Mouse (Mus musculus) natural killer cell, adult 2 months (primary cell): ENCODE measurements around the gene Slc22a16.
"Not testable (repeated sequence)": the region's sequence is repeated elsewhere in the genome, so short reads cannot be mapped to it uniquely, and the experiment has no call there.

Experiments
- DNase-seq, 2 experiments: peaks; one replicate each; pipeline ENCODE4 v3.0.0; 2022; ENCODE audit warnings: low spot score in 2 of 2

Slc22a16 gene

DNA sequence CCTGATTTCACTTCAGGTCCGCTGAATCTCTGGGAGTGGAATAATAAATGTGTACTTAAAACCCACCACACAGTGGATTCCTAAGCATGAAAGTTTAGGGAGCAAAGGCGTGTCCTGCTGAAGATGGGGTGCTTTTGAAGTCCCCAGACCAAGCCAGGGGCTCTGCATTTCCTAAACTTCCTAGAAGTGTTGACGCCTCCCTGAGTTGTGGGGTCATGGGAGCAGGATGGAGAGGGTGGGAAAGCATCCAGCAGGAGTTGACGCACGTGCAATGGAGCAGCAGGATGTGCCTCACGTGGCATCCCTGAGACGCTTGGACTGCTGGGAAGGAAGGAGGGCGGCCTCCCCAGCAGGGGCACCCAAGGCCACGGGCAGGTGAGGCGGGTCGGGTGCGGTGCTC, at the start of gene Slc22a16:
TSS of gene Slc22a16 (plus strand) at position 301 of the 400 bp plus-strand sequence.
- DNase-seq = no peak

DNA sequence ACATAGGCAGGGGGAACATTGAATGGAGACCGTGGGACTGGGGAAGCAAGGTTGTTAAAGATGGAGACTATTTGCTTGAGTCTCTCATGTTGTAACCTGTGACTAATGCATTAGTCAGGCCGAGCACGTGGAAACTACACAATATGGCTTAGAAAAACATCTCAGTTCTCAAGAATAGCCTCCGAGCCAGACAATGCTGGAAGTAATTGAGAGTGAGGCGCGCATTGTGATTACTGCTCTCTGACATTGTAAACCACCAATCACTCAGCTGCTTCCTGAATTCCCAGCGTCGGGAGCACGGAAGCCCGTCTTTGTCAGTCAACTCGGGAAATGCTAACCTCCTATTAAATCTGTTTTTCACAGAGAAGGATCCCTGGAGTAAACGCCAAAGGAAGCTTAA, 48.6 kb upstream of the Slc22a16 start:
- no peak for DNase-seq

DNA sequence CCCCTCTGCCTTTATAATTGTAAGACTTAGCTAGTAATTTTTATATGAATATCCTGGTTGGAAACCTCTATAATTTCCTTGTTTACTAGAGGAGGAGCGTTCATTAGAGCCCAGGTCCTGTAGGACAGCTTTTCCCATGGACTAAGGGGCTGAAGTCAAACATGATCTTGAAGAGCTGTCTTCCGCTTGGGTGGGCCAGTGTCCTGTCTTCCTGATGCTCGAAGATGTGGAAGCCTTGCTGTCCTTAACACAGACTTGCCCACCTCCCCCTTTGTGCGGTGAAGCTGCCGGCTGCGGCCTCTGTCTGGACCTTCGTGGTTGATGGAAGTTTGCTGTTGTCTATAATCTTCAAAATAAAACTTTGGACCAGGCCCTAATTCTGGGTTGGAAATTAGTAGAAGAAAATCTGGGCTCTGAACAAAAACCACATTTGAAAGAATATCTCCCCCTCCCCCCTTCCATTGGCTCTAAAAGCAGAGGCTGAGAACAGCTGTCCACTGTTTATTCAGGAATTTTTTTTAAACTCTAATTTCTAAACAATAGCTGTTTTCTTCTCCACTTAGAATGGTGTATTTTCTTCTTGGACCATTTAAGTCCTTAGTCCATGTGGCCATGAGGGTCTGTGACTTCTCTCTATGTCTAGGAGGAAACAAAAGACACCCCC, 46.7 kb upstream of the Slc22a16 start:
- DNase-seq = no peak

DNA sequence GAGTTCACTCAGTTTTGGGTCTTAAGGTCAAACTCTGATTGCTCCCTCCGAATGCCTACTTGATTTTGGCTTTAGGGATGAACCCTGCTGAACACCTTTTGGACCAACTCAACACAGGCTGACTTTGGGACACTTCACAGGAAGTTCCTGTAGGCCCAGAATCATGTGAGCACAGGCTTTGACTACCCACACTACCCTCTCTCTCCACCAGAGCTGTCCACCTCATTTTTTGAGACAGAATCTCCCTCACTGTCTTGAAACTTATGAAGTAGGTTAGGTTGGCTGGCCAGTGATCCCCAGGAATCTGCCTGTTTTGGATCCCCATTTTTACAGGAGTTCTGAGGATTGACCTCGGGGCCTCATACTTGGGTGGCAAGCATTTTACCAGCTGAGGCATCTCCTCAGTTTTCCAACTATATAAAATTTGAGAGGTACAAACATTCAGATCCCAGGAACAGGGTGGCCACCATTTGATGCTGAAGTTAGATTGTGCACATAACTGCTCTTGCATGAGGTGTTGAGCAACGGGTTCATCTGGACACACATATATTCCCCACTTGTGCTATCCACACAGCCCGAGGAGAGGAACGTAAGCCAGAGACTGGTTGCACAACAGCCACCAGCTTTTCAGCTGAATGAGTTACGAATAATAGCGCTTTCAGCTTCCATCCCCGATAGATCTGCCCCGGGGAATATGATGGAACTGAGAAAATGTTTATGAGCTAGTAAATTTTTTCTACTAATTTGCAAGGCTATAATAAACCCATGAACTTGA, 45.9 kb upstream of the Slc22a16 start:
- no peak for DNase-seq

DNA sequence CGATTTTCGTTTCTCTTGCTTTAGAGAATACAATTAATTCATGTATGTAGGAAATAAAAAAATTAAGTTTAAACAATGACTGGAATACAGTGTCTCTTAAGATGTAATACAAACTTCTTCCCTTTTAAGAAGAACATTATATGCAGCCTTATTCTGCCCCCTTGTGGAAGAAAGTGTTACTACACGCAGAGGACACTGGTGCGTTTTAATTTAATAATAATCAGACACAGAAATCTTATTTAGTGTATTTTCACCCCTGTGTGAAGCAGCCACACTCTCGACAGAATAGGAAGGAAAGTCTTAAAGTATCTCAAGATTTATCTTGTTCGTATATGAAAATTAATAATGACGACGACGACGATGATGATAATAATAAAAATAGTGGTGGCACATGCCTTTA, 45.1 kb upstream of the Slc22a16 start:
- peak; percentile 47 to 68 for DNase-seq

DNA sequence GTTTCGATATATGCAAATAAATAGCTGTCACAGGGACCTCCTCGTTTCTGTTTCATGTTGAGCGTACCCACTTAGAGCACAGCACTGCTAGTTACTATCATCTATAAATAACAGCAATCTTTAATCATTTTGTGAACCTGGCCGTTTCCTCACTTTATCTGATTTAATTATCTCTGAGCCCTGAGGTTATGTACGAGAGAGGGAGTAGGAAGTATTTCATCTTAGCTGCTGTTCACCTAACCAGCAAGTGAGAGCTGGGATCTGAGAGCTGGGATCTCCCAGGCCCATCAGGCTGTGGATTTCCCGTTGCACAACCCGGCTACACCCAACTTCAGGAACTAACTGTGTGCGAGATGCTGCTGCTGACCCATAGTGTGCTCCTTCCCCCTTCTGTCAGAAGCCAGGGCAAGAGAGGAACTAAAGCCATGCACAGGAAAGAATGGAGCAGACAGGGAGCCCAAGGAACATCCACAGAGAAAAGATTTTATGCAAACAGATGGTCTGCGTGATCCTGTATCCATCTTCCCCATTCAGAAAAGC, 44.5 kb upstream of the Slc22a16 start:
- DNase-seq = no peak

DNA sequence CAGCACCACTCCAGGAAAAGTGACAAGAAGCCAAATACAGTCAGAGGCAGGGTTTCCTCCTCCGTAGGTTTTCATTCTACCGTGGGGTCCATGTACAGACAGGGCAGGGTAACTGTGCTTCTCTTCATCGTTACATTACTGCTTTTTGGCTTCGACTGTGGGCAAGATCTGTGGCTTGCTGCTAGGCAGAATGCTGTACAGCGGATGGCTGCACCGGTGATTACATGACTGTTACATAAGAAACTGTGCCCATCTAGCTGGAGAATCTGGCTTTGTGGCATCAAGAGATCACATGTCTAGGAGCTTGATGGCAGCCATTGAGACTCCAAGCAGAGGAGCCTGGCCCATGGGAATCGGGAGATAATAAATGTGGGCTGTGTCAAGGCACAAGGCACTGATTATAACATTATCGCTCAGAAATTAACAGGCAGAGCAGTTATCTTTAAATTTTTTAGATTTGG, 43.8 kb upstream of the Slc22a16 start:
- no peak for DNase-seq

DNA sequence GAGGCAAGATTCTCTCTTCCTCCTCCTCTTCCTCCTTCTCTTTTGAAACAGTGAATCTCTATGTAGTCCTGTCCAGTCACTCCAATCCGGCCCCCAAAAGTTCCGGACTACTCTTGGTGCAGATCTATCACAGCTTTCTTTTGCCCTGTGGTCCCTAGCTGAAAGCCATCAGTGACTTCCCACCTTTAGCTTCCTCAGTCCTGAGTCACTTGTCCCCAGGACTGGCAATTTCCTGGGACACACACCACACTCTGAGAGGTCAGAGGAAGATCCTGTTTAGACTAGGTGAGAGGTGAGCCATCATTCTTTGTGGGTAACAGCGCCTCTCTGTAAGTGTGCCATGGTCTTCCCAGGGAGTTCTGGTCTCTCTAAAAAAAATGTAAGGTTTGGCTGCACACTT, 43.1 kb upstream of the Slc22a16 start:
- DNase-seq = no peak

DNA sequence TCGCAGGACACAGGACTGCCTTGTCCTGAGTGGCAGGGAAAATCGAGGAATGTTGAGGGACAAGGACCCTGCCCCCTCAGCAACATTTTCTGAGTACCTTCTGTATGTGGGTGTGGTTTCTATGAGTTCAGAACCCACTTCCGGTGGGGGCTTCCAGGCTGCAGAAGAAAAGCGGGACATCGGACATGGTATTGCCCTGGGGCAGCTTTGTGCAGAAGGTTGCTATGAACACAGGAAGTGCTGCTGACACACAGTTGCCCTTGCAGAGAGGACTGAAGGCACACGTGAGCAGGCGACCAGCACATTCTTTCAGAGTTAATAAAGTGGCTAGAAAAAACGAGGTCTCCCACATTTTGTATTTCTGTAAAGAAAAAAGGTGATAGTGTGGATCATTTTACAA, 42.6 kb upstream of the Slc22a16 start:
- DNase-seq = peak; percentile 63 to 70

DNA sequence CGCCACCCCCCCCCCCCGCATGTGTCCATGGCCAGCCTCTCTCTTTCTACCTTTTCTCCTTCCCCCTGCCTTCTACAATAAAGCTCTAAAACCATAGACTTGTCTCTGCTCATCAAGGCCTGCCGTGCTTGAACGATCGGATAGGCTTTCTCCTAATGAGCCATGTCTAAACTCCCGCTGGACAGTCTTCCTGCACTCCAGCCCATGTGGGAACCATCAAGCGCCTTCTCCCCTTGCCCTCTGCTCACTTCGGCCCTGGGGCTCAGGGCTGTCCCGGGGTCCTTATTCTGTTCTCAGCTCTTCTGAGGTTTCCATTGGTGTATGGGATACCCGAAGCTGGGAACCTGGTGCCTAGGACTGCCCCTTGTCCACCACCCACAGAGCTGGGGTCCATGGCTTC, 41.5 kb upstream of the Slc22a16 start:
- DNase-seq = no peak

DNA sequence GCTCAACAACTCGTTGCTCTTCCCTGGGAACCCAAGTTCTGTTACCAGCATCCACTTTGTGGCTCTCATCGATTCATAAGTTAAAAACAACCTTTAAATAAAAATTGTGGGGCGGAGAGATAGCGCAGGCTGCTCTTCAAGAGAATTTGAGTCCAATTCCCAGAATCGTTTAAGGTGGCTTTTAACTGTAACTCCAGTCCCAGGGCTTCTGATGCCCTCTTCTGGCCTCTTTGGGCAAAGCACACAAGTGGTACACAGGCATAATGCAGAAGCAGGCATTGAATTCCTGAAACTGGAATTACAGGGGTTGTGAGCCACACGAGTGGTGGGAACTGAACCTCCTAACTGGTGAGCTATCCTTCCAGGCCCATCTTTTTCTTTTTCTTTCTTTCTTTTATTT, 40.5 kb upstream of the Slc22a16 start:
- peak; percentile 40 to 64 for DNase-seq

DNA sequence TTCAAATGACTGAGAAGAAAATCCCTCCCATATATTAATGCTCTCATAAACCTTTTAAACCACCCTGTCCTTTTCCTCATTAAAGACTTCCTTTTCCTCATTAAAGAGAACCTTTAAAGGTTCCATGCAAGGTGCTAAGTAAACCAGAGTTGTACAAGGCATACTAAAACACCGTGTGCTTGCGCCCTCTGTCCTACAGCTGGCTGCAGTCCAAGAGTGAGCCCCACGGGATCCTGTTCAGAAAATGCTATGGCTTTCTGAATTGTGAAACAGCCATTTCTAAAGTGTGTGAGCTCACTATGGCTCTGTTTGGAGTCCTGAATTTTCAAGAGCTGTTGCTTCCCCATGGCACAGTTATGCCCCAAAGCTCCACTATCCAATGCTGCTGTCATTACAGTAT, 39.5 kb upstream of the Slc22a16 start:
- no peak for DNase-seq

DNA sequence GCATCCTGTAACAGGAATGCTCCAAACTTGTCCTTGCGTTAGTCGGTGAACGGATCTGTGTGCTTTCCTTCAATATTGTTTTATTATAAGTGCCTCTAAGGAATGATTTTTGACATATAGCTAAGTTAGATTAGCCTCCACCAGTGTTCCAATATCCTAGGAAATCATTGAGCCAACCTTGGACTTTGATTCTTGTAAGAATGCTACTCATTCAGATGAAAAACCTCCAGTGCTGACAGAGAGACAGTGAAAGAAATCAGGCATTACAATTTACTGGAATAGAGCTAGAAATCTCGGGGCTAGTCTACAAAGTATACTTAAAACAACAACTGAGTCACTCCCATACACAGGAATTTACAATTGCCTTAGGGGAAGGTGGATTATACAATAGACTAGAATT, 37.5 kb upstream of the Slc22a16 start:
- DNase-seq = not testable (repeated sequence)

DNA sequence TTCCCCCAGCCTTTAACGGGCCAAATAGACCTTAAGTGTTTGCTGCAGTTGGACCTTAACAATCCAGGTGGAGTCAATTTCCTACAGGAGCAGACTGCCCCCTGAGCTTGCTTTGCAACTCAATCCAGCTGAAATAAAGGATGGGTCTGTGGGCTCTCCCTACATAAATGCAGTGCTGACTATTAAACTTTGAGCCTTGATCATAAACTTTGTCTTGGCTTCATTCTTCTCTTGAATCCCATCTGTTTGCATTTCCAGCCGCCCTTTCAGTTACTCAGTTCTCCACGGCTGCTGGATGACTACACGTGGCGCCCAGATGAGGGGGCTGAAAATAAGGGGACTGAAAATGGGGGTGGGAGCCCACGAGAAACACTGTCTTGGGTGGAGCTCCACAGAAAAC, 28.8 kb upstream of the Slc22a16 start:
- no peak for DNase-seq

DNA sequence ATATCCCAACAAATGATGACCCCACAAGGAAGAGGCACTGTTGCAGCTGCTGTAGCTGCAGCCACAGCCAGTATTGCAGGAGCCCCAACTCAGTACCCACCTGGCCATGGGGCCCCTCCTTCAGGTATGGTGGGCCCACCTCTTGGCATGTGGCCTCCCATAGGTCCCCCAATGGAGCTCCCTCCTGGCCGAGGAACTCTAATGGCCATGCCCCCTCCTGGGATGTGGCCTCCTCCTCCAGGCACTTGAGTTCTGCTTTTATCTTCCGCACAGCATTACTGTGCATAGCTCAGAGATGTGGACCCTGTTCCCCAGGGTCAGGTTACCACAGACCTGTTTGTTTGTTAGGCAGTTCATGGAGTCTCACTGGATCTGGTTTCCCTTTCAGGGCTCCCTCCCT, 20.8 kb upstream of the Slc22a16 start:
- DNase-seq = no peak

DNA sequence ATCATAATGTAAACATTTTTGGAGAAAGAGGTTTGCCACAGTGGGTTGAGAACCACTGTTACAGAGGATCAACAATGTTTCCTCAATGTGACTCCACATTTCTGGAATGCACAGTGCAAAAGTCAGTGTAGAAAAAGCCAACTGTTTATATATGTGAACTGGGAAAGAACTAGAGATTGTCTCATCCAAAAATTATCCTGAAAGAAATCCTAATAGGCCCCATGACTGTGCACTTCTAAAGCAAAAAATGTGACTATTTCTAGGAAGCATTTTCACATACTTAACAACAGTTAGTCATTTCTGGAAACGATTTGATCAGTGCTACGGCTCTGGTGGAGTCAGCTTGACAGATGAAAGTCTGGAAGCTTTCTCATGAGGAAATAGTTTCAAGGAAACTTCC, 18.3 kb upstream of the Slc22a16 start:
- DNase-seq = no peak

DNA sequence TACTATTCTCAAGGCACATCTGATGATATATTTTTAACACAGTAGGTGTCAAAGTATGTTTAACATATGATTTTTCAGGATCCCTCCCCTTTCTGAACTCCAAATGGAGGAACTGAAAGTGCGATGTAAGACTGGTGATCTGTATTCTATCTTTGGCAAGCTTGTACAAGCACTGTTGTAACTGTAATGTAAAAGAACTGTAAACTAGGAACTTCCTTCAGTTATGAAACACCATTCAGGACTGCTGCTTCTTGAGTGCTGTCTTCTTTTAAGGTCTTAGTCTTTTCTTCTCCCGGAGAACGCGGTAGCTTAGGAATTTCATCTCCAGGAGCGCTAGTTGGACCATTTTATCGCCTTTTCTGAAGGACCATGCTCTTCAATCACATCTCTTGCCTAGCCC, 4.4 kb upstream of the Slc22a16 start:
- DNase-seq = not testable (repeated sequence)

DNA sequence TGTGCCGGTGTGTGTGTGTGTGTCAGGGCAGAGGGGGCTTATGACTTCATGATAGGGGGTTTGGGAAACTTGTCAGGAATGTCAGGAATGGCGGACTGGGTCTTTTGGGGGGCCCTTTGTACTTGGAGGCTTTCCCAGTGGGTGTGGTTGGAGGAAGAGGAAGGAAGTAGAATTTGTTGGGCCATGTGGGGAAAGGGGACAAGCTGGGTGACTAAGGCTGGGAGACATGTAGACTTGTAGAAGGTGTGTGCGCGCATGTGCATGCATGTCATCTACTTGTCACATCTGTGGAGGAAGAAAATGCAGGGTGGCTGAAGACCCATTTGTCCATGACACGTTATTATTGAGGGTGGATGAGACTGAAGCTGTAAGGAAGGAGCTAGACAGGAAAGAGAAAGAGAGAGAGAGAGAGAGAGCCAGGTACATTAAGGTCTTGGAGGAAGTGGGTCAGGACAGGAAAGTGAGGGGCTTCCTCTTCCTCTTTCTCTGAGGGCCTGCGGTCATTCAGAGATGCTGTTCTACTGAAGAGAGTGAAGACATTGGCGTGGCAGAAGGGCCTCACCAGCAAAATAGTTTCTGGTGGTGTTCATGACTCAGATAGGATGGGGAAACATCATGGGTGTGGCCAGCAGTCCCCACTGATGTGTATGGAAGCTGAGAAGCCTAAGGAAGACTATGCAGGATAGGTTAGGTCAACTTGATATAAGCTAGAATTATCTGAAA, 5.9 kb downstream of the Slc22a16 start:
- no peak for DNase-seq

DNA sequence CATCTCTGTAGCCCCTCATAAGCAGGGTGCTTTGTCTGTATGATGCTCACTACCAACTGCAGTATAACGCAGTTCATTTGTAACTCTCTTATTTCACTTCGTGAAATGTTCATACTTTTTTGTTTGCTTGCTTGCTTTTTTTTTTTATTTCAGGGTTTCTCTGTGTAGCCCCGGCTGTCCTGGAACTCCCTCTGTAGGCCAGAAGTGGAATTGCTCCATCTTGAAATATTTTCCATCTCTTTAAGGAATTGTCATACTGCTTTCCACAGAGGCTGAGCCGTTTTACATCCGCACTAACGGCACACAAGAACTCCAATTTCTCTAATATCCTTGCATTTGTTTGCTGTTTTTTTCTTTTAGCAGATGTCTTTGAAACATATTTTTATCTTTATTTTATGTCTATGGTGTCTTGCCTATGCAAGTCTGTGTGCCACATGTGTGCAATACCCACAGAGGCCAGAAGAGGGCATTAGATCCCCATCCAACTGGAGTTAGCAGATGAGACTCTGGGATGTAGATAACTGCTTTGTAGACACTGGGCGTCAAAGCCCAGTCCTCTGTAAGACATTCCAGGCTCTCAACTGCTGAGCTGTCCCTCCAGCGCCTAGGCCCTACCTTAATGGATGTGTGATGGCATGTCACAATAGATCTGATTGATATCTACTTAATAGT, 13.6 kb downstream of the Slc22a16 start:
- DNase-seq = peak; percentile 5 to 7

DNA sequence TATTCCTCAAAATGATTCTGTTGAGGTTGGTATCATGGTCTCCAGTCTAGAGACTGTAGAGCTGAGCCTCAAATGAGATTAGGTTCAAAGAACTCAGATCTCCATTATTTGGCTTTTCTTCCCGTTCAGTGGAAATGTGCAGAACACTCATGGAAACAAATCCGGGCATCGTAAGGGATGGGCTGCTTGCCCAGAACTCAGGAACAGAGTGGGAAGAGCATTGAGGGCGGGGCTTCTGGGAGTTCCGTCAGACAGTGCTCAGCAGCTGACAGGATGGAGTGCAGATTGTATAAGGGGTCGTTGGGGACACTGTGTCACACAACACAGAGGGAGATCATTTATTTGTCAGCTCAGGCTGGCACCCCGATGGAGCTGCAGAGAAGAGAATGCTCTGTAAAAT, 22.1 kb downstream of the Slc22a16 start:
- DNase-seq = no peak

DNA sequence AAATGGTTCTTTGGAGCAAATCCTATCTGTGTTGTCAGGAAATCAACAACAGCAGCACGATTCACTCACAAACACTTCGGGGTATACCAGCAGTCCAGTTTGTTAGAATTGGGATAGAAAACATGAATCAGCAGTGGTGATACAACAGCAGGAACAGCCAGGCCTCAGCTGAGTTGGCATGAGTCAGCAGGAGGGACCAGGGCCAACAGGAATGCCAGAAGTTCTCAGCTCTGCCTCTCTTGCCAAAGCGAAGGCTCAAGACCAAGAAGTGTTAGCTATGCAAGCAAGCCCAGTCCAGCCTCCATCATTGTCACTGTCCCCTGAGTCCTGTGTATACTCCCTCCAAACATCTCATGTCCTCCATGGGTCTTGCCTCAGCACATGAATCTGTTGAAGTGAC, 27.0 kb downstream of the Slc22a16 start:
- DNase-seq = no peak
